Mouse (Mus musculus) midbrain, embryonic 11.5 days (tissue): ENCODE results near the gene Nfe2. TPM values are rescaled to one million over a fixed set of nuclear protein-coding genes. Genes with fewer than 3 reads are reported as not detected.

ENCODE experiments used
- microRNA counts: library from miRNA; unstranded; fragments of <30 nt; microRNA quantifications from one replicate; lab custom pipeline; 2015
- microRNA-seq: library from miRNA; unstranded; fragments of <30 nt; microRNA quantifications from one replicate; pipeline ENCODE4, GENCODE M21; 2017
- polyA plus RNA-seq: library from polyadenylated mRNA; unstranded; fragments of >200 nt; fragmentation: Nextera tagmentation; extraction: Ambion mirVana; gene quantifications from 2 replicates; pipeline ENCODE4 v1.2.1, GENCODE M21; 2014

The Nfe2 gene
- polyA plus RNA-seq, 1 experiment from 2014 or later, result 6.9 TPM

MicroRNAs encoded within 50 kb of the gene (microRNA counts, 519-probe panel; counts per million panel counts)
- 5,448 counts per million, percentile 69 among the panel's probes with 10 or more counts for microRNA mmu-miR-148b (lab: Ali Mortazavi, UCI)

Small RNAs within 50 kb of the gene (microRNA-seq; reads per million reads assigned to microRNA genes)
- 568 reads per million, percentile 72 among the genes with 10 or more reads in this experiment for gene Mir148b

Other genes starting within 250 kb of the Nfe2 start
- not detected in 2 replicates for gene Hoxc4, start 239.5 kb downstream of the Nfe2 start, polyA plus RNA-seq
- gene Smug1, start 91.3 kb downstream of the Nfe2 start, polyA plus RNA-seq, result 26.5 and 27.2 TPM in 2 replicates
- 206 and 218 TPM in 2 replicates for gene Cbx5, start 18.6 kb downstream of the Nfe2 start, polyA plus RNA-seq
- gene Hnrnpa1, start 18.0 kb downstream of the Nfe2 start, polyA plus RNA-seq, result 1,348 and 1,391 TPM in 2 replicates
- gene Copz1, start 14.3 kb upstream of the Nfe2 start, polyA plus RNA-seq, result 286 and 307 TPM in 2 replicates
- gene Gpr84, start 52.2 kb upstream of the Nfe2 start, polyA plus RNA-seq, result 0.12 and 0.23 TPM in 2 replicates
- 19.4 and 24.3 TPM in 2 replicates for gene Zfp385a, start 81.7 kb upstream of the Nfe2 start, polyA plus RNA-seq
- gene Itga5, start 108.4 kb upstream of the Nfe2 start, polyA plus RNA-seq, result 15.9 and 18.1 TPM in 2 replicates
- not detected in 2 replicates for gene Gtsf1, start 172.1 kb upstream of the Nfe2 start, polyA plus RNA-seq
- gene Gtsf2, start 190.1 kb upstream of the Nfe2 start, polyA plus RNA-seq, result 0.23 TPM in 1 of 2 replicates, not detected in the other
- gene Nckap1l, start 195.4 kb upstream of the Nfe2 start, polyA plus RNA-seq, result 2.4 and 2.7 TPM in 2 replicates
- 31.8 and 35.6 TPM in 2 replicates for gene Pde1b, start 244.6 kb upstream of the Nfe2 start, polyA plus RNA-seq